Mouse (Mus musculus) common myeloid progenitor, adult 5-6 weeks (primary cell): ENCODE results near the gene Ssc5d. TPM values are rescaled to one million over a fixed set of nuclear protein-coding genes. Genes with fewer than 3 reads are reported as not detected.

Experiments
- ATAC-seq: replicated peaks from 2 replicates; pipeline ENCODE4 v1.8.0; 2016; ENCODE audit warnings: low read depth, mild to moderate bottlenecking, moderate TSS enrichment, inconsistent platforms; ENCODE audit not compliant: poor library complexity, severe bottlenecking
- total RNA-seq: library from RNA; stranded (forward); fragments of 200-1000, 187-1606 nt; gene quantifications from 2 replicates; pipeline ENCODE4 v1.2.3, GENCODE M21; 2017

The Ssc5d gene
- total RNA-seq, 1 experiment from 2014 or later: not detected

DNA sequence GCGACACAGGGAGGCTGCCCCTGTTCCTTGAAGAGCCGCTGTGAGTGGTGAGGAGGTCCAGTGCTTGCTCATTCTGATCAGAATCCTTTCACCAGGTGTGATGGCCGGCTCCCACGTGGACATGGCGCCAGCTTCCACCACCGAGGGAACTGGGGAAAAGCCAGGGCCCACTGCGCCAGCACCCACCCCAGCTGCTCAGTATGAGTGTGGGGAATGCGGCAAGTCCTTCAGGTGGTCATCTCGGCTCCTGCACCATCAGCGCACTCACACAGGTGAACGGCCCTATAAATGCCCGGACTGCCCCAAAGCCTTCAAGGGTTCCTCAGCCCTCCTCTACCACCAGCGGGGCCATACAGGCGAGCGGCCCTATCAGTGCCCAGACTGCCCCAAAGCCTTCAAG, 6.9 kb upstream of the Ssc5d start:
- no peak for ATAC-seq

DNA sequence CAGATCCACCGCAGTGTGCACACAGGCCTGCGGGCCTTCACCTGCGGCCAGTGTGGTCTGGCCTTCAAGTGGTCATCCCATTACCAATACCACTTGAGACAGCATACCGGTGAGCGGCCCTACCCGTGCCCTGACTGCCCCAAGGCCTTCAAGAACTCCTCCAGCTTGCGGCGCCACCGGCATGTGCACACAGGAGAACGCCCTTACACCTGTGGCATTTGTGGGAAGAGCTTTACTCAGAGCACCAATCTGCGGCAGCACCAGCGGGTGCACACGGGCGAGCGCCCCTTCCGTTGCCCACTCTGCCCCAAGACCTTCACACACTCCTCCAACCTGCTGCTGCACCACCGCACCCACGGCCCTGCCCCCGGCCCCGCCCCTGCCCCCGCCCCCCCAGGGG, 6.5 kb upstream of the Ssc5d start:
- no peak for ATAC-seq

DNA sequence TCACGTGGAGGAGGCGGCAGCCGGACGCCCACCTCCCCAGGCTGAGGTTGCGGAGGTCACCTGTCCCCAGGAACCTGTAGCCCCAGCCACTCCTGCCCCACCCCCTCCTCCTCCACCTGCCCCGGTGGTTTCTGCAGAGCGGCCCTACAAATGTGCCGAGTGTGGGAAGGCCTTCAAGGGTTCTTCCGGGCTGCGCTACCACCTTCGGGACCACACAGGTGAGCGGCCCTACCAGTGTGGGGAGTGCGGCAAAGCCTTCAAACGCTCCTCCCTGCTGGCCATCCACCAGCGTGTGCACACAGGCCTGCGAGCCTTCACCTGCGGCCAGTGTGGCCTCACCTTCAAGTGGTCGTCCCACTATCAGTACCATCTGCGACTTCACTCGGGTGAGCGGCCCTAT, 5.6 kb upstream of the Ssc5d start:
- no peak for ATAC-seq

DNA sequence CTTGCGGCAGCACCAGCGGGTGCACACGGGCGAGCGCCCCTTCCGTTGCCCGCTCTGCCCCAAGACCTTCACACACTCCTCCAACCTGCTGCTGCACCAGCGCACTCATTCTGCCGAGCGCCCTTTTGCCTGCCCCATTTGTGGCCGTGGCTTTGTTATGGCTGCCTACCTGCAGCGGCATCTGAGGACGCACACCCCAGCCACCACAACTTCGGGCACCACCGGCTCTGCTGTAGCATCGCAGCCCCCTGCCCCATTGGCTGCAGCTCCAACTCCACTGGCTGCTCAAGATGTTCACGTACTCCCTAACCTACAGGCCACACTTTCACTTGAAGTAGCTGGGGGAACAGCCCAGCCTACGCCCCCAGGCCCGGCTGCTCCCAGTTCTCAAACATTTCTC, 5.1 kb upstream of the Ssc5d start:
- no peak for ATAC-seq

DNA sequence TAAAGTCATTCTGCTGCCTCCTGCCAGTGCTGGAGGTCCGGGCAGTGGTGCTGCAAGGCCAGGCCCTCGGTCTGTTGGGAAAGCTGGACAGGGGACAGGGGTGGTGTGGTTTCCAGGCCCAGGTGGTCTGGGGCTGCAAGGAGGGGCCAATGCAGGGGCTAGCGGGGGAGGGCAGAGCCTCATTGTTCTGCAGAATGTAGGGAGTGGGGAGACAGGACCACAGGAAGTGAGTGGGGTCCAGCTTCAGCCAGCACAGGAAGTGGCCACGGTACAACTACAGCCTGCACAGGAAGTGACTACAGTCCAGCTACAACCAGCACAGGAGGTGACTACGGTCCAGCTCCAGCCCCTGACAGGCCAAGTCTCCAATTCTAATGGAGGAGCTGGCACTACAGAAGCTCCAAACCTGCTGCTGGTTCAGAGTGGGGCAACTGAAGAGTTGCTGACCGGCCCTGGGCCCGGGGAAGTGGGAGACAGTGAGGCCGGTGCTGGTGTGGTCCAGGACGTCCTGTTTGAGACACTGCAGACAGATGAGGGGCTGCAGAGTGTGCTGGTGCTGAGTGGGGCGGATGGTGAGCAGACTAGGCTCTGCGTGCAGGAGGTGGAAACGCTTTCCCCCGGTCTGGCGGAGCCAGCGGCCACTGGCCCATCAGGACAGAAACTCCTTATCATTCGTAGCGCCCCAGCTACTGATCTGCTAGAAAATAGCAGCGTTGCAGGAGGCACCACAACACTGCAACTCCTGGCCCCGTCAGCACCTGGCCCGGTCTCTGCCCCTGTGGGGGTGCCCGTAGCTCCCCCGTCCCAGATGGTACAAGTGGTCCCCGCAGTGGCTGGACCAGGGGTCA, 4.4 kb upstream of the Ssc5d start:
- no peak for ATAC-seq

DNA sequence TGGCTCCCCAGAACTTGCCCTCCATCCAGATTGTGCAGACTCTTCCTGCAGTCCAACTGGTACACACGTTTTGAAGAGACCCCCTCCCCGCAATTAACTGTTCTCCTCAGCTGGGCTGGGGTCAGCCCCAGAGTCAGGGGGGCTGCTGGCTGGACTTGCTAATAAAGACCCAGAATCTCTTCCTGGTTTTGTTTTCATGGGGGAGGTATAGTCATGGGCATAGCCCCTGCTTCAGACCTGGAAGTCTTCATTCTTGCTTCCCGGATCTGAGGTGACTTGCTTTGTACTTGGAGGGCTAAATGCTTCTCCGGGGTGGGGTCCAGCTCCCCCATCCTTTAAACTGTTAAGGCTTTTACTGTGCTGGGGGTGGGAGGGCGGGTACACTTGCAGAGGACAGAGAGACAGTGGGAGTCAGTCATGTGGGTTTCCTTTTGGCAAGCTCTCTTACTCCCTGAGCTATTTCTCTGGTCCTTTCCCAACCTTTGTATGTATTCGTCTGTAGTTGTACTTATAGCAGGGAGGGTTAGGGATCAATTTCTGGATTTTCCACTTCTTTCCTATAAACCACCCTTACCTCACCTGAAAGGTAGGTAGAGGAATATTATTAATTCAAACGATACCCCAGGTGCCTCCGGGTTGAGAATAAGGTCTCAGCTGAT, 3.6 kb upstream of the Ssc5d start, which contains the start of gene Nat14:
TSS of gene Nat14 (plus strand) at position 205 of the 659 bp plus-strand sequence.
- no peak for ATAC-seq

DNA sequence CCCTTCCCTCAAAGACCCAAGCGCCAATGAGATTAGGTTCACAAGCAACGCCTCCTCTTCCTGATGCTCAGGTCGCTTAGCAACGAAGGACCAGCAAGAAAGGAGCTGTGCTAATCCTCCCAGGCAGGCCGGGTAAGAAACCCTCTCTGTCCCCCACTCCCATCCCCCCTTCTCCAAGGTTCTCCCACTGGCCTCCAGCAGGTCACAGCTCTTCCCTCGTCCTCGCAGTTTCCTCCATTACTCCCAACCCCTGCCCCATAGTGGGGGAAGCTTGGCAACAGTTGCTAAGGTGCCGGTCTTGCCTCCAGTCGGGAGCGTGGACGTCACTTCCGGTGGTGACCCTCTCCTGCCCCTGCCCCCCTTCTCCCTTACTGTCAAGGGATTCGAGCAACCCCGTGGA, 3.1 kb upstream of the Ssc5d start:
- peak; percentile 36 for ATAC-seq

DNA sequence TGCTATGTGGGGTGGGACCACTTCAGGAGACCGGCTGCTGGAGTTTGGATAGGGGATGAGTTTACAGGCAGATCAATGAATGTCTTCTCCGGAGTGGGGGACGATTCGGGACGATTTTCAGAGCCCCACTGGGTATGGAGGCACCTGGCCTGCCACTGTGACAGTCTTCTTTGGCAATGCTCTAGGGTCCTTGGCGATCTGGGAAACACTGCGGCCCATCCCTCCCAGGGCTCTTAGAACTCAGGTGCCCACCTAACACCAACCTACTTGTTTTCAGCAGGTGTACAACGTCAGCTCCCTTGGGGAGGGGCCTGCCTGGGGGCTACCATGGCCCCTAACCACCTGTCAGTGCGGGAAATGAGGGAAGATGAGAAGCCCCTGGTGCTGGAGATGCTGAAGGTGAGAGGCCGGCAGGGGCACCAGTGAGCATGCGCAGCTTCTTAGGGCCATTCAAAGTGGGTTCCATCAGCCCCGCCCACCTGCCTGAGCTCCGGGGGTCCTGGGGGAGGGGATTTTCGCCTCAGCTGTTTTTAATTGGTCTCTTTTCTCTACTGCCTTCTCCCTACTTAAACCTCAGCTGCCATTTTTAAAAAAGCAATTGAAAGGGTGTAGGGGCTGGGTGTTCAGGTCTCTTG, 2.5 kb upstream of the Ssc5d start:
- no peak for ATAC-seq

DNA sequence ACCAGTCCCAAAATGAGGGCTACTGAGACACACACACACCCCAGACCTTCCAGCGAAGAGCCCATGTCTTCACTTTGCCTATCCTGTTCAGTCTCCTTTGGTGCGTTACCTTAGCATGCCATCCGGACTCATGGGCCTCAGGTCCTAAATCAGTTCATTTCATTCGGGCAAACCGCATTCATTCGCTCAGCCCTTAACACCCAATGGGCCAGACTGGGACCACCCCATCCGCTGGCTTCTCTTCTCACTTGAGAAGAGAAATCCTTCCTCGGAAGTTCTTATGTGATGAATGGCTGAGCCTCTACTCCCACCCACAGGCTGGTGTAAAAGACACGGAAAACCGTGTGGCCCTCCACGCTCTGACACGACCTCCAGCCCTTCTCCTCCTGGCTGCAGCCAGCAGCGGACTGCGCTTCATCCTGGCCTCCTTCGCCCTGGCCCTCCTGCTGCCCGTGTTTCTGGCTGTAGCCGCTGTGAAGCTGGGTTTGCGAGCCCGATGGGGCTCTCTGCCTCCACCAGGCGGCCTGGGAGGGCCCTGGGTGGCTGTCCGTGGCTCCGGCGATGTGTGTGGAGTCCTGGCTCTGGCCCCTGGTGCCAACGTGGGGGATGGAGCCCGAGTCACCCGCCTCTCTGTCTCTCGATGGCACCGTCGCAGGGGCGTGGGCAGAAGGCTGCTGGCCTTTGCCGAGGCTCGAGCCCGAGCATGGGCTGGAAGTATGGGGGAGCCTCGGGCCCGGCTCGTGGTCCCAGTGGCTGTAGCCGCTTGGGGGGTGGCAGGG, 1.8 kb upstream of the Ssc5d start:
- ATAC-seq: peak; percentile 54

DNA sequence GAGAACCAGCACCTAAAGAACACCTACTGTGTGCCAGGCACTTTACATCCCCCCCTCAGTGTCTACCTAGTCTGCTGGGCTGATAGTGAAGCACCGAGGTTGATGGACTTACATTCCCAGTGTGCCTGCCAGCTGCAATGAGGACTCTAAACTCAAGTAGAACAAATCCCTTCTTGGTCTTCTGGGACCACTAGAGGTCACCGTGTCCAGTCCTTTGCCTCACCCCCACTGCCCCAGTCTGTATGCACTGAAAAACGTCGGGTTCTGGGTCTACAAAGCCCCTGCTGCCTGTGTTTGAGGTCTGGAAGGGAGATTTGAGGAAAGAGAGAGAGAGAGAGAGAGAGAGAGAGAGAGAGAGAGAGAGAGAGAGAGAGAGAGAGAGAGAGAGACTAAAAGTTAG, 1.1 kb upstream of the Ssc5d start:
- no peak for ATAC-seq

DNA sequence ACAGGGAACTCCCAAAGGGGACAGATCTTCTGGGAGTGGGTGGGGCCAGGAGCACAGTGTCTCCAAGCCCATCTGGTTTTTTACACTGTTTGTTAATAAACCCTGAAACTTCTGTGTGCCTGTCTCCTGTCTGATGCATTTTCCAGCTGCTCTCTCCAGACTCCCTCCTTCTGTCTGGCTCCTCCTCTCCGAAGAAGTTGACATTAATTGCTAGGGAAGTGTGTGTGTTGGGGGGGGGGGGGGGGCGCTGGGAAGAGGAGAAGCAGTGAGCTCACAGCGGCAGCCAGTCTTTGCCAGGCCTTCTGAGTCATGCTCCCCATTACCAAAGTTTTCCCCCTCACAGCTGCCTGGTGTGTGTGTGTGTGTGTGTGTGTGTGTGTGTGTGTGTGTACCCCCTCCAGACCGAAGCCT, 689 bp upstream of the Ssc5d start:
- ATAC-seq: no peak

DNA sequence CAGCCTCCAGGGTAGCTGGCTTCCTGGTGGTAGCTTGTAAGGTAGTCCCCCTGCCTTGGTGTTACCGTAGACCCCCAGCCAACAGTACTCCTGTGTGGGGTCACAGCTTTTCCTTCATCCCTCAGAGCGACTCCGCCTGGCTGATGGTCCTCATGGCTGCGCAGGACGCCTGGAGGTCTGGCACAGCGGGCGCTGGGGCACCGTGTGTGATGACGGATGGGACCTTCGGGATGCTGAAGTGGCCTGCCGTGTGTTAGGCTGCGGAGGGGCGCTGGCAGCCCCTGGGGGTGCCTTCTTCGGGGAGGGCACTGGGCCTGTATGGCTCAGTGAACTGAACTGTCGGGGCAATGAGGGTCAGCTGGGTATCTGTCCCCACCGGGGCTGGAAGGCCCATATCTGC, 1.3 kb downstream of the Ssc5d start:
- ATAC-seq: no peak

DNA sequence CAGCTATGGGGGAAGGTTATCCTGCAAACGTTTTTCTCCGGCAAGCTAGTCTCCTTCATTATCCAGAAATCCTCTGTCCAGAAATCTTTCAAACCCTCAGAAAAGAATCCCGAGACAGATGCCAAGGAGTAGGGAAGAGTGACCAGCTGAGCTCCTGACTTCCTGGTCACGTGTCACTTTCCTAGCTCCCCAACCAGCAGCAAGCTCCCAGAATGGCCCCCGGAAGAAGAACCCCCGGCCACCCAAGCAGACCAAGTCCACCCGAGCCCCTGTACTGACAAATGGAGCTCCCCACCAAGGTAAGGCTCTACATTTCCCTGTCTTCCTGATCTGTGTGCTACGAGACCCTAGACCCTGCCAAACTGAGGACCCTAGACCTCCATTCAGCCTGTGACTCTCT, 2.1 kb downstream of the Ssc5d start:
- ATAC-seq: no peak

DNA sequence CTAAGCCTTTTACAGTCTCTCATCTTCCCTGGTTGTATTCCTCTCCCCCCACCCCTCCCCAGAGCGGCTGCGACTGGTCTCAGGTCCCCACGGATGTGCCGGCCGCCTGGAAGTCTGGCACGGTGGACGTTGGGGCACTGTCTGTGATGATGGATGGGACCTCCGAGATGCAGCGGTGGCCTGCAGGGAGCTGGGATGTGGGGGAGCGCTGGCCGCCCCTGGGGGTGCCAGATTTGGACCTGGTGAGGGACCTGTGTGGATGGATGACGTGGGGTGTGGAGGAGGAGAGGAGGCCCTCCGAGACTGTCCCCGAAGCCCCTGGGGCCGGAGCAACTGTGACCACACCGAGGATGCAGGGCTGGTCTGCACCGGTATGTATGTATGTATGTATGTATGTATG, 2.7 kb downstream of the Ssc5d start:
- no peak for ATAC-seq

DNA sequence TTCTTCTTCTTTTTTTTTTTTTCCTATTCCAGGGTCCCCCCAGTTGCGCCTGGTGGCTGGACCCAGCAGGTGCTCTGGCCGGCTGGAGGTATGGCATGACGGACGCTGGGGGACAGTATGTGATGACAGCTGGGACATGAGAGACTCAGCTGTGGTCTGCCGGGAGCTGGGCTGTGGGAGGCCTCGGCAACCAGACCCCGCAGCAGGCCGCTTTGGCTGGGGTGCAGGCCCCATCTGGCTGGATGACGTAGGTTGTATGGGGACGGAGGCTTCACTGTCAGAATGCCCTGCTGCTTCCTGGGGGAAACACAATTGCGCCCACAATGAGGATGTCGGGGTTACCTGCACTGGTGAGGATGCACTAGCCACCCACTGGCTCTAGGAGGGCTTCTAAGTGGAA, 7.5 kb downstream of the Ssc5d start:
- ATAC-seq: no peak

DNA sequence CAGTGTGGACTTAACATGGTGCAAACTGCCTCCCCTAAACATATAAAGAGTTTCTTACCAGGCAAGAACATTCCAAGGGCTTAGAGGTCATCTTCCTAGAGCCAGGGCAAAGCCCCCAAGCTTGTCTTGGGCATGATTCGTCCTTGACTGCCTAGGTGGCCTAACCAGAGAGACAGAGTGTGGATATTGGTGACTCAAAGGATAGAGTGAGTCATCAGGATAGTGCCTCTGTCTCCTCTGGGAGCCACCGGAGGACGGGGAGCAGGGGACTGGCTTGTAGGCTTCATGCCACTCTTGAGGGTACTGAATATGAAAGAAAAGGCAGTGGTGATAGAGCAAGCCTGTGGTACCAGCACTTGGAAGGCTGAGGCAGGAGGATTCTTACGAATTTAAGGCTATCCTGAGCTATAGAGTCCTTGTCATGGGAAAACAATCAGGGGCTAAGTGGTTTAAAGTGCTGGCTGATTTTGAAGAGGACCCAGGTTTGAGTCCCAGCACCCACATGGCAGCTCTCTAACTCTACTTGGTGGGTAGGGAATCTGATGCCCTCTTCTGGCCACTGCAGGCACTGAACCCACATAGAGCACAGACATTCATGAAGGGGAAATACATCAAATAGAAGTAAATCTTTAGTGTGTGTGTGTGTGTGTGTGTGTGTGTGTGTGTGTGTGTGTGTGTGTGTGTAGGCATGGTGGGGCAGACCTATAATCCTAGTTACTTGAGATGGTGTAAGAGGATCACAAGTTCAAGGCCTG, 8.8 kb downstream of the Ssc5d start:
- ATAC-seq: no peak

DNA sequence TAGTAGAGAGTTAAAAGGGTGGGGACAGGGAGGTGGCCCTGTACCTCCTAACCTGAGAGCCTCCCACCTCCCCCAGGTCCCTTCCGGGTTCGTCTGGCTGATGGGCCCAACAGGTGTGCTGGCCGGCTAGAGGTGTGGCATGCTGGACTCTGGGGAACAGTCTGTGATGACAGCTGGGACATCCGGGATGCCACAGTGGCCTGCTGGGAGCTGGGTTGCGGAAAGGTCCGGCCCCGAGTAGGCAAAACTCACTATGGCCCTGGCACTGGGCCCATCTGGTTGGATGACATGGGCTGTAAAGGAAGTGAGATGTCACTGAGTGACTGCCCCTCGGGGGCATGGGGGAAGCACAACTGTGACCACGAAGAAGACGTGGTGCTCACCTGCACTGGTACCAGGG, 11.2 kb downstream of the Ssc5d start:
- ATAC-seq: no peak

DNA sequence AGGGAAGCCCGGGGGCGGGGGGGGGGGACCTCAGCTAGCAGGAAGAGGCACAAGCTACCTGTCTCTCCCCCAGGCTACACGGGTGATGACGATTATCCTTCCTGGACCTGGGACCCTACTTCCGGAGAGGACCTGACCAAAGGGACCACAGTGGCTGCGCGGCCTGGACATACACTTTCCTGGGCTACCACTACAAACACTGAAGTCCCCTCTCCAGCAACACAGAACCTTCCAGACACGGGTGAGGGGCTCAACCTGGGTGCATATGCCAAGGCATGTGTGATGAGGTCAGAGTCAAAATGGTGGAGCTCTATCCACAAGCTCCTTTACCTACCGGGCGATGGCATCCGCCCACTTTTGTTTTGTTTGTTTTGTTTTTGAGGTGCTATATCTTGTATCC, 11.8 kb downstream of the Ssc5d start:
- ATAC-seq: no peak

DNA sequence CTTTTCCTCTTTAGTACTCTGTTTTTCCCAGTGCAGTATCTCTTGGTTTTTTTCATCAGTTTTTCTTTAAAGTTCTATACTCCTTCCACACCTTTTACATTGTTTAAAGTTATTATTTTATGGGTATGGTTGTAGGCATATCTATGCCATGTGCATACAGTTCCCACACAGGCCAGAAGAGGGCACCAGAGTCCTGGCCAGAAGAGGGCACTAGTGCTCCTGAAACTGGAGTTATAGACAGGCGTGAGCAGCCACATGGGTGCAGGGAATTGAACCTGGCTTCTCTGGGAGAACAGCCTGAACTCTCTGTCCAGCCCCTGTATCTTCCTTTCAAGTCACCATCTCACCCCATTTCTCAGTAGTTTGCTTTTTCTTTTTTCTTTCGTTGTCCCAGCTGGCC, 12.9 kb downstream of the Ssc5d start:
- peak; percentile 65 for ATAC-seq

DNA sequence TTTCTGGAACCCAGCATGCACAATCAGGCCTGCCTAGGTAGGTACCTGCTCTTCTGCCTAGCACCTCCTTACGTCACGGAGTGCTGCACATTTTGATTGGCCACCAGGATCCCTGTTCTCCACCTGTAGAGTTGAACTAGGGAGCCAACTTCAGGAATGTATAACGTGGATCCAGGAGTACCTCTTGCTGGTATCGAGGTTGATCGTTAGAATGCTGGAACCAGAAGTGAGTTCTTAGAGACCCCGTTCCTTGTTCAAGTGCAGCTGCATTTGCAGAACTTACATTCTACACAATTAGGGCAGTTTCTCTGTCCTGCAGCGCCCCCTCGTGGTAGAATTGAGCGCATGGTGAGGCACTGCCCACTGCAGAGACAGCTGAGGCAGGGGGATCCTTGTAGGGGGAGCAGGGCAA, 14.5 kb downstream of the Ssc5d start:
- peak; percentile 62 for ATAC-seq
